Mouse (Mus musculus): ENCODE measurements around the gene Ankrd2.

Ankrd2 gene

DNA sequence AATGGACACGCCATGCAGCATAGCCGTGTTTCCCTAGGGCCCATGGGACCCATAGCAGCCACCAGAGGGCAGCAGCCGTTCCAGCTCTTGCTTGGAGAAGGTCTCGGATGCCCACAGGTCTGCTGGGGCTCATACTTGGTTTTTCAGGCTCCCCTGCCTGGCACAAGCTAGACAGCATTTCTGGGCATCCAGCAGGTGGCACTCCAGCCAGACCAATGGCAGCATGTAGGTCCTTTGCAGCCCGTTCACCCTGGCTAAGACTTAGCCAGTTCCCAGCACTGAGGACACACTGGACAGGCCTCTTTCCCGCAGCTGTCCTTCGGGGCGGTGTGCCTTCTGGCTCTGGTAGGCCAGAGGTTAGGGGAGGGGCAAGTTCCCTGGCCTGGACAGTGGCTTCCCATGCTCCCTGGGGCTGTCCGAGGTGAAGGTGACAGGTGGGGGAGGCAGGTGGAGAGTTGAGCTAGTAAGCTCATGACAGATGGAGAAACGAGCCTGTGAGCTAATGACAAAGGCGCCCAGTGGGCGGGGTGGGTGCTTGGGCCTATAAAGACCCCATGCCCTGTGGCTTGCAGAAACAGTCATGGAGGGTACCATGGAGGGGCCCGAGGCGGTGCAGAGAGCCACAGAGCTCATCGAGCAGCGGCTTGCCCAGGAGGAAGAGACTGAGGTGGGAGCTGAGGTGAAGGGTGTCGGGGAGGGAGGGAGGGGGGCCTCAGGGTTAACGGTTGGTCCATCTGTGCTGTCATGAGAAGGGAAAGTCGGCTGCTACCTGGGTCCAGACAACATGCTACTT lies at the start of gene Ankrd2:
Gene Ankrd2 (plus strand): TSS at position 545 of the 793 bp plus-strand sequence.
- TF ChIP-seq CTCF (conservative IDR thresholded peaks at IDR 0.05; ENCODE audit: low read length) (peak; percentile 85), POU5F1 (IDR thresholded peaks at IDR 0.05; ENCODE audit: borderline replicate concordance, low read length) (no peak)
- Histone ChIP-seq H3K4me1 (replicated peaks; ENCODE audit: low read depth, low read length) (peaks cover 38% of the 10 kb centered on the region), H3K36me3 (ENCODE audit: insufficient read depth, low read length) (peaks cover 18% of the 10 kb centered on the region), H3K27me3 (ENCODE audit: insufficient read depth, low read length) (peaks cover 19% of the 10 kb centered on the region), H3K9me3 (ENCODE audit: low read length) (no peaks in the 10 kb centered on the region), H3K4me3 (replicated peaks; ENCODE audit: low read length) (peak within 1 kb of the TSS; percentile 65)

GRCm38 (mm10) chr19:41987206-41987605 lies 48.6 kb upstream of the Ankrd2 start:
- TF ChIP-seq NANOG (IDR thresholded peaks at IDR 0.05; ENCODE audit: borderline replicate concordance, low read length) = no peak
- Histone ChIP-seq H3K9me3 (ENCODE audit: low read length) (no peaks in the 10 kb centered on the region), H3K4me1 (replicated peaks; ENCODE audit: low read depth, low read length) (peaks cover 69% of the 10 kb centered on the region), H3K36me3 (ENCODE audit: insufficient read depth, low read length) (peaks cover 16% of the 10 kb centered on the region), H3K27me3 (ENCODE audit: insufficient read depth, low read length) (peaks cover 11% of the 10 kb centered on the region), H3K4me3 (replicated peaks; ENCODE audit: low read length) (no peak overlapping the region)

DNA sequence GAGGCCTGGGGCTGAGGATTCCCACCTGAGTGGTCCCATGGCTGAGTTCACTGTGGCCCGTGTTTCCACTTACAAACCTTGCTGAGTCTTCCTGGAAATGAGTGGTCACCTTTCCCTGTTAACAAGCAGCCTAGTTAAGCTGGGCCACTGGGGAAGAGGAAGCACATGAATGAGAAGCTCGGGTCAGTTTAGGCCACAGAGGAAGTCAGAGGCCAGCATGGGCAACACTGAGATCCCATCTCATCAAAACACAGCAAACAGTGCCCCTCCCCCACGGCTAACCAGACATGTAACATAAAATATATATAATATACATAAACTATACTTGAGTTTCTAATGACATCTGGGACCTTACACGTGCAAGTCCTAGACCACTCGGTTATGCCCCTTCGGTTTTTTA lies 46.0 kb upstream of the Ankrd2 start:
- Histone ChIP-seq H3K36me3 (ENCODE audit: insufficient read depth, low read length) (peaks cover 16% of the 10 kb centered on the region), H3K4me1 (replicated peaks; ENCODE audit: low read depth, low read length) (peaks cover 69% of the 10 kb centered on the region), H3K9me3 (ENCODE audit: low read length) (no peaks in the 10 kb centered on the region), H3K27me3 (ENCODE audit: insufficient read depth, low read length) (no peaks in the 10 kb centered on the region), H3K4me3 (replicated peaks; ENCODE audit: low read length) (no peak overlapping the region)
- TF ChIP-seq CTCF (conservative IDR thresholded peaks at IDR 0.05; ENCODE audit: low read length) = no peak
- TF ChIP-seq NANOG (IDR thresholded peaks at IDR 0.05; ENCODE audit: borderline replicate concordance, low read length) = no peak

DNA sequence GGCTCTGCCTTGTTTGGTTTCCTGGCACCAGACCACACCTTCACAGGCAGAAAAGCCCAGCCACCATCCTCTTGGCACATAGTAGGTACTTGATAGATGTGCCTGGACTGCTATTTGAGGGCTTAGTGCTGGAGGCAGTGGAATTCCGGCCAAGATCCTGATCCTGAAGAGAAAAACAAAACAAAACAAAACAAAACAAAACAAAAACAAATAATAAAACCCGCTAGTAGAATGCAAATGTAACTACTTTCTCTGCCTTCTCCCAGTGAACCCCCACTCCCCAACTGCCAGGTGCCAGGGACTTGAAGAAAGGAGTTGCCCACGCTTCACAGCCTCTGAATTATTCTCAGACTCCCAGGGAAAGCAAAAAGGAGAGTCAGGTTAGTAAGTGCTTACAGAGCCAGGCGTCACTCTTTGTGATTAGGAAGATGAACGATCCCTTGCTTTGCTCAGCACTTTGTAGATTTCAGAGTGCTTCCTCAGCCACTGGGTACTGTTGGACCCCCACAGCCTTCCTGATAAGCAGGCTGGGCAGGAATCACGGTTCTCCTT lies 43.8 kb upstream of the Ankrd2 start:
- Histone ChIP-seq H3K36me3 (ENCODE audit: insufficient read depth, low read length) (peaks cover 15% of the 10 kb centered on the region), H3K4me1 (replicated peaks; ENCODE audit: low read depth, low read length) (peaks cover 77% of the 10 kb centered on the region), H3K27me3 (ENCODE audit: insufficient read depth, low read length) (no peaks in the 10 kb centered on the region), H3K4me3 (replicated peaks; ENCODE audit: low read length) (no peak overlapping the region; the same call in 1 of the 2 replicates), H3K9me3 (ENCODE audit: low read length) (no peaks in the 10 kb centered on the region)
- TF ChIP-seq POU5F1 (IDR thresholded peaks at IDR 0.05; ENCODE audit: borderline replicate concordance, low read length) (no peak), CTCF (conservative IDR thresholded peaks at IDR 0.05; ENCODE audit: low read length) (no peak), NANOG (IDR thresholded peaks at IDR 0.05; ENCODE audit: borderline replicate concordance, low read length) (no peak)

DNA sequence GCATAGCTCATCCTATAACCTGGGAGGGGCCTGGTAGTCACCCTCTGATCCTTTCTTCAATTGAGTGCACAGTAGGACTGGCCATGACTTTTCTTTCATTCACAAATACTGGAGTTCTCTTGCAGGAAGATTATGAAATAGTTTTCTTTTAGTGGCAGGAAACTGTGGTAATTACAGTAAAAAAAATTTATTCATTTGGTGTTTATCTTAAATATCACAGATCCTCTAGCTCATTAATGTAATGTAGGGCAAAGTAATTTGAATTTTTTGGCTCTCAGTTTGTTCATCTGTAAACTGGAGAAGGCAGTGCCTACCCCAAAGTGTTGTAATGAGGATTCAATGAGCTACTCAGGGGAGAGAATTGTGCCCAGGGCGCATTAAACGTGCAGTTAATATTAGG lies 42.8 kb upstream of the Ankrd2 start:
- Histone ChIP-seq H3K4me1 (replicated peaks; ENCODE audit: low read depth, low read length) (peaks cover 83% of the 10 kb centered on the region), H3K4me3 (replicated peaks; ENCODE audit: low read length) (0 out of 2 replicates have a peak overlapping the region, but pooled peaks have one; percentile 5), H3K9me3 (ENCODE audit: low read length) (no peaks in the 10 kb centered on the region), H3K36me3 (ENCODE audit: insufficient read depth, low read length) (peaks cover 6% of the 10 kb centered on the region), H3K27me3 (ENCODE audit: insufficient read depth, low read length) (no peaks in the 10 kb centered on the region)
- TF ChIP-seq POU5F1 (IDR thresholded peaks at IDR 0.05; ENCODE audit: borderline replicate concordance, low read length) (no peak), NANOG (IDR thresholded peaks at IDR 0.05; ENCODE audit: borderline replicate concordance, low read length) (no peak), CTCF (conservative IDR thresholded peaks at IDR 0.05; ENCODE audit: low read length) (no peak)

GRCm38 (mm10) chr19:41993484-41993883 lies 42.3 kb upstream of the Ankrd2 start:
- no peak for TF ChIP-seq NANOG (IDR thresholded peaks at IDR 0.05; ENCODE audit: borderline replicate concordance, low read length)
- no peak for TF ChIP-seq POU5F1 (IDR thresholded peaks at IDR 0.05; ENCODE audit: borderline replicate concordance, low read length)
- H3K4me3 ChIP-seq (replicated peaks; ENCODE audit: low read length) = peak overlapping the region; percentile 24; the same call in 1 of the 2 replicates

GRCm38 (mm10) chr19:41994023-41994422 lies 41.8 kb upstream of the Ankrd2 start:
- Histone ChIP-seq H3K9me3 (ENCODE audit: low read length) (no peaks in the 10 kb centered on the region), H3K4me1 (replicated peaks; ENCODE audit: low read depth, low read length) (peaks cover 90% of the 10 kb centered on the region), H3K4me3 (replicated peaks; ENCODE audit: low read length) (0 out of 2 replicates have a peak overlapping the region, but pooled peaks have one; percentile 24), H3K36me3 (ENCODE audit: insufficient read depth, low read length) (no peaks in the 10 kb centered on the region; the same call in 1 of the 2 replicates), H3K27me3 (ENCODE audit: insufficient read depth, low read length) (no peaks in the 10 kb centered on the region)
- TF ChIP-seq NANOG (IDR thresholded peaks at IDR 0.05; ENCODE audit: borderline replicate concordance, low read length) (no peak), POU5F1 (IDR thresholded peaks at IDR 0.05; ENCODE audit: borderline replicate concordance, low read length) (no peak), CTCF (conservative IDR thresholded peaks at IDR 0.05; ENCODE audit: low read length) (no peak)

More at GRCm38 (mm10) chr19:41993484-41993883, 42.3 kb upstream of the Ankrd2 start:
- no peaks in the 10 kb centered on the region for H3K27me3 ChIP-seq (ENCODE audit: insufficient read depth, low read length)
- H3K9me3 ChIP-seq (ENCODE audit: low read length) = no peaks in the 10 kb centered on the region
- H3K4me1 ChIP-seq (replicated peaks; ENCODE audit: low read depth, low read length) = peaks cover 86% of the 10 kb centered on the region
- peaks cover under 1% of the 10 kb centered on the region; the same call in 1 of the 2 replicates for H3K36me3 ChIP-seq (ENCODE audit: insufficient read depth, low read length)

DNA sequence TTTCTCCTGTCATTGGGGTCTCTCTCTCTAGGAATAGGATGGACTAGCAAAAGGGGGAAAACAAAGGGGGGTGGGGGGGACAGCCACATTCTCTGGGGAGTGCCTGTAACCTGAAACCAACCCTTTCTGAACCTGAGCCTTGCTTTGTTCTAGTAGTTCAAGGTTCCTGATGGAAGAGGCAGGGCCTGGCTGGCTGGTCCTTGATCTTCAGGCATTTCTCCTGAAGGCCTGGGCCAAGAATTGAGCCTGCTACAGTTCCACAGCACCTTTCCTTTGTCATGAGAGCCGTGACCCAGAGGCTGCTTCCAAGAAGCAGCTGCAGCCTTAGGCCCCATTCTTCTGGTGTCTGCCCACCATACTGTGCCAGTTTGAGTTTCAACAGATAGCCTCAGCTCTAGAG lies 40.3 kb upstream of the Ankrd2 start:
- TF ChIP-seq NANOG (IDR thresholded peaks at IDR 0.05; ENCODE audit: borderline replicate concordance, low read length) (no peak), POU5F1 (IDR thresholded peaks at IDR 0.05; ENCODE audit: borderline replicate concordance, low read length) (no peak), CTCF (conservative IDR thresholded peaks at IDR 0.05; ENCODE audit: low read length) (no peak)
- Histone ChIP-seq H3K36me3 (ENCODE audit: insufficient read depth, low read length) (no peaks in the 10 kb centered on the region; the same call in 1 of the 2 replicates), H3K4me3 (replicated peaks; ENCODE audit: low read length) (0 out of 2 replicates have a peak overlapping the region, but pooled peaks have one; percentile 7), H3K9me3 (ENCODE audit: low read length) (no peaks in the 10 kb centered on the region), H3K27me3 (ENCODE audit: insufficient read depth, low read length) (no peaks in the 10 kb centered on the region), H3K4me1 (replicated peaks; ENCODE audit: low read depth, low read length) (peaks cover 96% of the 10 kb centered on the region)

Data from E14TG2a.4 (cell line).